Mouse (Mus musculus): Measurements from ENCODE around the gene Kat6b. TPM values are rescaled to one million over a fixed set of nuclear protein-coding genes. Genes with fewer than 3 reads are reported as not detected.
"Not testable (repeated sequence)": the region's sequence is repeated elsewhere in the genome, so short reads cannot be mapped to it uniquely, and the experiment has no call there.

Kat6b gene
- total RNA-seq, 2 experiments from 2014 or later = 42.5 to 47.8 TPM

GRCm38 (mm10) chr14:21669218-21669617, 188.0 kb downstream of the Kat6b start:
- DNase-seq = no peak

DNA sequence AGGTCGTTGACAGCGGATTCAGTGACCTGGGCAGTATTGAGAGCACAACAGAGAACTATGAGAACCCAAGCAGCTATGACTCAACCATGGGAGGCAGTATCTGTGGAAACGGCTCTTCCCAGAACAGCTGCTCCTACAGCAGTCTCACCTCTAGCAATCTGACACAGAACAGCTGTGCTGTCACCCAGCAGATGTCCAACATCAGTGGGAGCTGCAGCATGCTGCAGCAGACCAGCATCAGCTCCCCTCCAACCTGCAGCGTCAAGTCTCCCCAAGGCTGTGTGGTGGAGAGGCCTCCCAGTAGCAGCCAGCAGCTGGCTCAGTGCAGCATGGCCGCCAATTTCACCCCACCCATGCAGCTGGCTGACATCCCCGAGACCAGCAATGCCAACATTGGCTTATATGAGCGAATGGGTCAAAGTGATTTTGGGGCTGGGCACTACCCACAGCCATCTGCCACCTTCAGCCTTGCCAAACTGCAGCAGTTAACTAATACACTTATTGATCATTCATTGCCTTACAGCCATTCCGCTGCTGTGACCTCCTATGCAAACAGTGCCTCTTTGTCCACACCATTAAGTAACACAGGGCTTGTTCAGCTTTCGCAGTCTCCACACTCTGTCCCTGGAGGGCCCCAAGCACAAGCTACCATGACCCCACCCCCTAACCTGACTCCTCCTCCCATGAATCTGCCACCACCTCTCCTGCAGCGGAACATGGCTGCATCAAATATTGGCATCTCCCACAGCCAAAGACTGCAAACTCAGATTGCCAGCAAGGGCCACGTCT, 188.6 kb downstream of the Kat6b start:
- DNase-seq = no peak

- not testable (repeated sequence) for DNase-seq
Observed at GRCm38 (mm10) chr14:21670422-21671006, 189.3 kb downstream of the Kat6b start.

- DNase-seq = no peak
Observed at GRCm38 (mm10) chr14:21673100-21673499, 191.9 kb downstream of the Kat6b start.

DNA sequence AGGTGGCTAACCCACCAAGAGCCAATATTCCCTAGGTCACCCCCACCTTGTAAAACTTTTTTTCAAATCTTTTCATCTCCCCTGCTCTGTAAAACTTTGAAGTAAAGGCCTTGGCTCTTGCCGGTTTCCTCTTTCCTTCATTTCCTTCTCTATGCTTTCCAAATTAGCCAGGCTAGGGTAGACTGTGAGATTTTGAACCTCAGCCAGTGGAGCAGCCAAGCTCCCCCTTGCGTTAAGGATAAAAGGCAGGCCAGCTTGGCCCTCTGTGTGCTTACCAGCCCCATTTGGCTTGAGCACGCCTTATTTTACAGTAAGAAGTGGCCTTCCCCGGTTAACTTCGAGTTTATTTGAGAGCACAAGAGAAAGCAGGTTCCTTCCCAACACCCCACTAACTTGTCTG, 193.2 kb downstream of the Kat6b start:
- no peak for DNase-seq

- DNase-seq = no peak
Observed at GRCm38 (mm10) chr14:21676223-21676622, 195.0 kb downstream of the Kat6b start.

DNA sequence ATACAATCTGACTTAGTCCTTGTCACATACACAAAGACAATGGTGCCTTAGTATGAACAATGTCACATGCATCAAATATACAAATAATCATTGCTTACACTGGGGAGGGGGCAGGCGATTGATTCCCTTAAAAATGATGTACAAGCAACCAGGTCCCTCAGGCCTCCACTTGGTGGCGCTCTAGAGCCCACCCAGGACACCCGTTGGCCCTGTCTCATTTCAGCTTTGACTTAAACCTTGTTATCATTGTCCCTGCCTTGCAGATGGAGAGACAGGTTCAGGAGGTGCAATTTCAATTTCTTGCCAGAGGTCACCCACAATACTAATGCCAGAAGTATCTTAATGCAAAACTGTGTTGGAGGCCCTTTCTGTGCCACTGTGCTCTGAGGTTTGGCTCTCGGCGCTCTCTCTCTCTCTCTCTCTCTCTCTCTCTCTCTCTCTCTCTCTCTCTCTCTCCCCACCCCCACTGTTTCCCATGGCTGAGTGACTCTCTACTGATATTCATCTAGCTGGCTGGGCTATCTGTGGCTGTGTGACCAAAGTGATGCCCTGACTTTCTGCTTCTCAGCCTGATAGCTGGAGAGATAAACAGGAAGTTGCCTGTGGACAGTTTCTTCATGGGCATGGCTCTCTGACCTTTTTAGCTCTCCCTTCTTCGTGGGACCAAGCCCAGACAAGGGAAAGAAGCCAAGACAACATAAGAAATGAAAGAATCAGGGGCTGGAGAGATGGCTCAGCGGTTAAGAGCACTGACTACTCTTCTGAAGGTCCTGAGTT, 197.5 kb downstream of the Kat6b start:
- peak; percentile 72 to 80 for DNase-seq

DNA sequence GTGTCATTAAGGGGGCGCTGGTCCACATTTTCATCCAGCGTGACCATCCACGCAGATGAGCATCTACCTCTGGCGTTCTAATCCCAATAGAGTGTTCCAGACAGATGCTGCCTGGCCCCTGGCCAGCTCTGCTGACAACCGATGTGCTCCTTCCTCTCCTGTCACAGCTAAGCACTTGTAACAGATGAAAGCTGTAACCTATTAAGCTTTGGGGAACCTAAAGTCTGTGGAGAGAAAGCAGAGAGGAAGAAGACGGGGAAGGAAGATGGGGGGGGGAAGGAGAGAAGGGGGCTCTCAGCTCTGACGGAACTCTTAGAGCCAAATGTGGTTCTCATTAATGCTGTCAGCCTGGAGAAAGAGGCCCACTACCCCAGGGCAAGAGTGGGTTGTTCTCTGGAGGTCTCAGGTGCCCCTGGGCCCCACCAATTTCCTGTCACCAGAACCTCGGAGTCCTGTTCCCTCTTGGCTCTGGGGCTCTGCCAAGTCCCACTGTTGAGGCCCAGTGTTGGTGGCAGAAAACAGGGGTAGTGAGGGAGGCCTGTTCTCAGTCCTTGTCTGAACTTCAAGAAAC, 198.5 kb downstream of the Kat6b start:
- DNase-seq = peak in 1 of 2 experiments; percentile 31

DNA sequence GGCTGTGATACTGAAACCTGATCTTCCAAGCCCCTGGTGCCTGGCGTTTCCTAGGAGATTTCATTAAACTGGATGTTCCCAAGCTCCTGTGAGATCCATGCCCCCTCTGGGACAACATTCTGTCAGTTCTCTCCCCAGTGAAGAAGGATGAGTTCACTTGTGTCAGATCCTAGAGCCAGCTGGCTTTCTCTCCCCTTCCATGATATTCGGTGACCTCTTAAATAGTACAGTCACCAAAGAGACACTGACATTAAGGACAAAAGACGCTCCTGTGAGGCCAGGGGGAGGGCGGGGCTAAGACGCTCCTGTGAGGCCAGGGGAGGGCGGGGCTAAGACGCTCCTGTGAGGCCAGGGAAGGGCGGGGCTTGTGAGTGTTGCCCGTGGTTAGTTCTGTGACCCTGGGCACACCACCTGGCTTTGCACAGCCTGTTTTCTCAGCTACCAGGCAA, 201.5 kb downstream of the Kat6b start:
- DNase-seq = peak; percentile 66 to 80

DNA sequence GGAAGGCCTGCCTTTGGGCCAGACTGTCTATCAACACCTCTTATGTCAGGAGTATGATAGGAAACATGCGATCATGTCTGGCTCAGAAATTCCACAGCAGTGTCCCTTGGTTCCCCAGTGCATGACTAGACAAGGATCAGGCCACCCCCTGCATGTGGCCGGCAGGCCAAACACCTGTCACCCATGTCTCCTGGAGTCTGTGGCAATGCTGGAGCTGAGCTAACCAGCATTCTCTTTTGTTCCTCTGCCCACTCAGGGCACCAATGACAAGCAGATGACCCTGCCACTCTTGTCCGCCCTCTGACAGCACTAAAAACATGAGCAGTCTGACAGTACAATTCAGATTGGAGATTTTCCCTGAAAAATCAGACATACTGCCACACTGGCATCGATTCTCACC, 202.6 kb downstream of the Kat6b start:
- DNase-seq = no peak

DNA sequence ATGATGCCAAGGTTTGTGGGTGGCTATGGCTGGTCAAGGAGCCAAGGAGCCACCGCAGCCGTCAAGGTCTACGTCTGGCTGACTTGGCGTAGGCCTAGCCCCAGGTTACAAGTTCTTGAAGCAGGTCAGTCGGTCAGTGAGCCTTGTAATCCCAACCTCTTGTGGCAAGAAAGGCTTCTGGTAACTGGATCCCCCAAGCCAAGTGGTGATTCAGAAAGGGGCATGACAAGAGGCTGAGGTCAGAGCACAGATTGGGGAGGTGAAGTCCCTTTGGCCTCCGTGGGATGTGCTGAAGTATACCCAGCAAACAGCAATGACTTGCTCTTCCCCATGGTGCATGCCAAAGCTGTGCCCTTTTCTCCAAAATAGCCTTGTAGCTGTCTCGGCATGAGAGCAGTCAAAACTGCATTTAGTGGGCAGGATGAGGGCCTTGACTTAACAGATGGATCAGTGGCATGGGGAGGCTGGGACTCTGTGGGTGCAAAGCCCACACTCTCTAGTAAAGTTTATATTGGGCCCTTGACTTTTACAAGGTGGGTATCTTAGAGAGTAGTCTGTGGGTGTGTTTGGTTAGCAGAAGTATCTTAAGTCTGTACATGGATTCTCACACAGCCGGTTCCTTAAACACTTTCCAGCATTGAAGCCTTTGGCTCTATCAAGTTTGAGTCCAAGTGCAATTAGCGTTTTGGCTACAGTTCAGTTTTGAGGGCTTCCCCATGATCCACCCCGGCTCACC, 204.3 kb downstream of the Kat6b start:
- no peak for DNase-seq

DNA sequence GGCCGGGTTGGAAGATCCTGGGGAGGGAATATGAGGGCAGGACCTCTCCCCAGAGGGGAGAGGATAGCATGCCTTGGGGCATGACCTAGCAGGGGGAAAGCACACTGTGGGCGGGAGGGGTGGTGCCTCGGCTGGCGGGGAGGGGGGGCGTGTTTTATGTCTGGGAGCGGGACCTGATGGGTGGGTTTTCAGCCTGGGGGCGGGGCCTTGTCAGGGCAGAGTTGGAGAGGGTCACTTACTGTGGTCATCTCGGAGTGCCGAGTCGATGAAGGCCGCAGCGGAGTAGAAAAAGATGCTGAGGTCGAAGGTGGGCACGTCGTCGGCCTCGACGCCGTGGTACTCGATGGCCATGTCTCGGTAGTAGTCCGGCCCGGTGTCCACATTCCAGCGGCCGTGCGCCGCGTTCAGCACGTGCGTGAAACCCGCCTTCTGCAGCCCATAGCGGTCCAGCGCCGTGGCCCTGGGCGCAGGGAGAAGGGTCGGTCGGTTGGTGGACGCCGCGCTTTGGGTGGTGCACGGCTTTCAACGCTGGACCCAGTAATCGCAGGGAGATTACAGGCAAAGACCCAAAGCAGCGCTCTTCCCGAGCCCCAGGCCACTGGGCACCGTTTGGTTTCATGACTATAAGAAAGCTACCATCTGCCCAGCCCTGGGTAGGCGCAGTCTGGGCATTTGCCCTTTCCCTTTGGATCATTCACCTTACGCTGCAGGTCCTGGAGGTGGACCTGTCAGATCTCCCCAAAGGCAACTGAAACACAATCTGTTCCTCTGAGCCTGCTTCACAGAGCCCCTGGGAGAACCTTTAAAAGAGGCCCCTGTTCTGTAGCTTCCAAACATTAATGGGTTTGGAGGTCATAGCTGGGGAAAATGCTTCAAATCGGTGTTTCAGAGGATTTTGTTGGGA, 205.4 kb downstream of the Kat6b start:
- no peak for DNase-seq

DNA sequence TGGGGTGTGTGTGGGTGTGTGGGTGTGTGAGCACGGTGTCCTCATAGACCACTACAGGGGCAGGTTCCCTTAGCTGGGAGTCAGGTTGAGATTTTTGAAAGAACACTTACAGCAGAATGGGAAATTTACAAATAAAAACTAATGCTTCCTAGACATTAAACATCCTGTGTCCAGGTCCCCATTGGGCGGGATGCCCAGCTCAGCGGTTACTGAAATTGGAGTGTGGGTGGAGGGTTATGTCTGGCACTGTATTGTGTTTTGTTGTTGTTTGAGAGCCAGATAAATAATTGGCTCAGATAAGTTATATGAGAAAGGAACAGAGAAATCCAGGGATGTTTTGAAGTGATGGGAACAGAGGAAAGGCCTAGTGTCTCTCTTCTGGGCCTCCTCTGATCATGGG, 209.8 kb downstream of the Kat6b start:
- DNase-seq = no peak

- no peak for DNase-seq
Observed at GRCm38 (mm10) chr14:21695020-21695419, 213.8 kb downstream of the Kat6b start.

GRCm38 (mm10) chr14:21696186-21696830, 215.1 kb downstream of the Kat6b start:
- no peak for DNase-seq

- no peak for DNase-seq
Observed at GRCm38 (mm10) chr14:21702691-21703090, 221.5 kb downstream of the Kat6b start.

DNA sequence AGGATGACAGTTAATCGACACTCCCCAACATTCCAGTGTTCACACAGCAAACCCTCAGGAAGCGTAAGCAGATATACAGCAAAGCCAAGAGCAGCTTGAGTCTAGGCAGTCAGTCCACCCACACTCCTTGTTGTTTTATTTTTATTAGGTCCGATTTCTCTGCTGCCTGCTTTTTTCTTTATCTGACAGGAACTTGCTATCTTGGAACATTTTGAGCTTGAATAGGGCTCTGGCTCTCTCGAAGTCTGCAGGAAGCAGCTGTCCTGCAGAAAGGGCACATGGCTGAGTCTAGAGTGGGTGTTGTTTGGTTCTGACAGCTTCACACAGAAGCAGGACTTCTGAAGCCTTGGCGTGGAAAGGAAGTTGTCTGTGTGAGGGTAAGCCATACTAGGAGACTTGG, 222.0 kb downstream of the Kat6b start:
- no peak for DNase-seq

GRCm38 (mm10) chr14:21705462-21705861, 224.2 kb downstream of the Kat6b start:
- DNase-seq = no peak

GRCm38 (mm10) chr14:21706759-21707571, 225.7 kb downstream of the Kat6b start:
- DNase-seq = peak; percentile 45 to 51
